Mouse (Mus musculus): ENCODE measurements at regions not wholly inside any gene's neighbourhood (a gene's known extent, or its start where the extent isn't known, plus 50 kb on each side); places are given as distances from the start of the nearest gene placed in this dataset.

GRCm38 (mm10) chr8:34455376-34455775, 343.8 kb upstream of the Gm10131 start:
- TF ChIP-seq ZNF384 (IDR thresholded peaks at IDR 0.05; ENCODE audit: low read depth, low read length) (no peak), ZC3H11A (IDR thresholded peaks at IDR 0.05; ENCODE audit: borderline replicate concordance, low read depth, low read length) (no peak), MAFK (IDR thresholded peaks at IDR 0.05; ENCODE audit: insufficient read depth, low read depth, low read length) (no peak), CHD2 (IDR thresholded peaks at IDR 0.05; ENCODE audit: low read depth, low read length) (no peak), HCFC1 (IDR thresholded peaks at IDR 0.05; ENCODE audit: borderline replicate concordance, insufficient read depth, low read length) (no peak)
- DNase-seq (ENCODE audit: low read depth, low spot score): no peak
- Histone ChIP-seq H3K9ac (ENCODE audit: insufficient read depth, low read depth, low read length, poor library complexity, severe bottlenecking) (no peak overlapping the region), H3K4me3 (ENCODE audit: insufficient read depth in 1 of 2, low read depth in 1 of 2, low read length in 2 of 2, poor library complexity in 1 of 2, severe bottlenecking in 1 of 2) (no peak overlapping the region), H3K36me3 (ENCODE audit: control insufficient read depth, insufficient read depth, low read length, poor library complexity, severe bottlenecking) (no peaks in the 10 kb centered on the region), H3K27ac (ENCODE audit: insufficient read depth, low read depth, low read length, poor library complexity, severe bottlenecking) (no peak overlapping the region), H3K9me3 (ENCODE audit: control insufficient read depth, insufficient read depth, low read depth, low read length) (no peaks in the 10 kb centered on the region), H3K4me1 (ENCODE audit: control insufficient read depth in 2 of 2, insufficient read depth in 2 of 2, low read length in 2 of 2, poor library complexity in 1 of 2) (peaks cover 0 to 2% of the 10 kb centered on the region in 2 experiments; a peak in 1 of 4 replicates)
- in situ Hi-C loops (cut with MboI; ENCODE audit: low sequenced_read_pairs in 2 of 2, unreplicated experiment in 2 of 2): no loop called here

DNA sequence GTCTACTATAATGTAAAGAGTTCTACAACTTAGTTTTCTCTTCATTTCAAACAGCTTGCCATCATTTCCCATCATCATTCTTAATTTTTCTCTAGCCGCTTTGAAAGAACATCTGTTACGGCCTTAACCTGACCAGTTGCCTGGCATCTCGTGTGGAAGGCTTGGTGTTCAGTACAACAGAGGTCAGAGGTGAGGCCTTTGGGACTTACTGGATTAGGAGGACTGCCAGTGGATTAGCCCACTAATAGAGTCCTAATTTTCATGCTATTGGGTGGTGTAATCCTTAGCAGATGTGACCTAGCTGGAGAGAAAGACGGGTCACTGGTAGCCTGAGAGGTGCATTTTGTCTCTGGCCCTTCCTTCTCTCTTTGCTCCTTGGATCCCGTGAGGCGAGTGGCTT, 341.3 kb upstream of the Gm10131 start:
- H3K9ac ChIP-seq (ENCODE audit: insufficient read depth, low read depth, low read length, poor library complexity, severe bottlenecking): no peak overlapping the region
- no peaks in the 10 kb centered on the region for H3K36me3 ChIP-seq (ENCODE audit: control insufficient read depth, insufficient read depth, low read length, poor library complexity, severe bottlenecking)
- no peaks in the 10 kb centered on the region for H3K4me1 ChIP-seq (ENCODE audit: control insufficient read depth in 2 of 2, insufficient read depth in 2 of 2, low read length in 2 of 2, poor library complexity in 1 of 2)
- in situ Hi-C loops (cut with MboI; ENCODE audit: low sequenced_read_pairs in 2 of 2, unreplicated experiment in 2 of 2): no loop called here
- no peak for DNase-seq (ENCODE audit: low read depth, low spot score)
- H3K9me3 ChIP-seq (ENCODE audit: control insufficient read depth, insufficient read depth, low read depth, low read length): no peaks in the 10 kb centered on the region
- TF ChIP-seq MAFK (IDR thresholded peaks at IDR 0.05; ENCODE audit: insufficient read depth, low read depth, low read length) (no peak), CHD2 (IDR thresholded peaks at IDR 0.05; ENCODE audit: low read depth, low read length) (no peak), ZNF384 (IDR thresholded peaks at IDR 0.05; ENCODE audit: low read depth, low read length) (no peak), HCFC1 (IDR thresholded peaks at IDR 0.05; ENCODE audit: borderline replicate concordance, insufficient read depth, low read length) (no peak), ZC3H11A (IDR thresholded peaks at IDR 0.05; ENCODE audit: borderline replicate concordance, low read depth, low read length) (no peak)
- H3K4me3 ChIP-seq (ENCODE audit: insufficient read depth in 1 of 2, low read depth in 1 of 2, low read length in 2 of 2, poor library complexity in 1 of 2, severe bottlenecking in 1 of 2): no peak overlapping the region
- no peak overlapping the region for H3K27ac ChIP-seq (ENCODE audit: insufficient read depth, low read depth, low read length, poor library complexity, severe bottlenecking)

DNA sequence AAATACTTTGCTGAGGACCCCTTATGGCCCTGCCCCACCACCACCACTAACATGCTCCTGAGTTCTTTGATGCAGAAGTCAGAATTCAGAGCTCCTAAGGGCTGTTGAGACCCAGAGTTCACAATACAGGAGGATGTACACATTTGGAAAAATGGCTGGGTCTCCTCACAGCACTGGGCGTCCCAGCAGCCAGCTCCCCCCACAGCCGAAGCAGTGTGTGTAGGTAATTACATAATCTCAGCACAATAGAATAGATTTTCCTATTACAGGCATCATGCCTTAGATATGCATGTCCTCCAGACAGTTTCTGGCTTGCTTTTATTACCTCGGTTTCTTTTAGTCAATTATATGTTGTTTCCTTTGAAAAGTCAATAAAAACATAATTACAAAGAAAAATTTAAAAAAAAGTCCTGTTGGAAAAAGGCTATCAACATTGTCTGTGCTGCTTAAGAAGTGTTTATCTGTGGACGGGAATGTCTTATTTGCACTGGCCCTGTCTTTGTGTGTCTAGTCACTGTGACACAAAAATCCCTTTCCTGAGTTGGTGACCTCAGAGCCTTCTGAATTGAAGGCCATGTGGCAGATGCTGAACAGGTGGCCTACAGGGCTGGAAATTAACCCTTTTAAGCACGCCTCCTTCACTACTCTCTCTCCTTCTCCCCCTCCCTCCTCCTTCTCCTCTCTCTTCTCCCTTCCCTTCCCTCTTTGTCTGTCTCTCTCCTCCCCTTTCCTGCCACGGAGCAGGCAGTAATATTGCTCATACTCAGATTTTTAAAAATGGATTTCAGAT, 339.9 kb upstream of the Gm10131 start:
- no peak overlapping the region for H3K9ac ChIP-seq (ENCODE audit: insufficient read depth, low read depth, low read length, poor library complexity, severe bottlenecking)
- H3K4me1 ChIP-seq (ENCODE audit: control insufficient read depth in 2 of 2, insufficient read depth in 2 of 2, low read length in 2 of 2, poor library complexity in 1 of 2): no peaks in the 10 kb centered on the region
- H3K36me3 ChIP-seq (ENCODE audit: control insufficient read depth, insufficient read depth, low read length, poor library complexity, severe bottlenecking): no peaks in the 10 kb centered on the region
- in situ Hi-C loops (cut with MboI; ENCODE audit: low sequenced_read_pairs in 2 of 2, unreplicated experiment in 2 of 2): no loop called here
- H3K27ac ChIP-seq (ENCODE audit: insufficient read depth, low read depth, low read length, poor library complexity, severe bottlenecking): no peak overlapping the region
- TF ChIP-seq CHD2 (IDR thresholded peaks at IDR 0.05; ENCODE audit: low read depth, low read length) (no peak), HCFC1 (IDR thresholded peaks at IDR 0.05; ENCODE audit: borderline replicate concordance, insufficient read depth, low read length) (no peak), MAFK (IDR thresholded peaks at IDR 0.05; ENCODE audit: insufficient read depth, low read depth, low read length) (no peak), ZC3H11A (IDR thresholded peaks at IDR 0.05; ENCODE audit: borderline replicate concordance, low read depth, low read length) (no peak), ZNF384 (IDR thresholded peaks at IDR 0.05; ENCODE audit: low read depth, low read length) (no peak)
- no peak overlapping the region for H3K4me3 ChIP-seq (ENCODE audit: insufficient read depth in 1 of 2, low read depth in 1 of 2, low read length in 2 of 2, poor library complexity in 1 of 2, severe bottlenecking in 1 of 2)
- no peaks in the 10 kb centered on the region for H3K9me3 ChIP-seq (ENCODE audit: control insufficient read depth, insufficient read depth, low read depth, low read length)
- no peak for DNase-seq (ENCODE audit: low read depth, low spot score)

DNA sequence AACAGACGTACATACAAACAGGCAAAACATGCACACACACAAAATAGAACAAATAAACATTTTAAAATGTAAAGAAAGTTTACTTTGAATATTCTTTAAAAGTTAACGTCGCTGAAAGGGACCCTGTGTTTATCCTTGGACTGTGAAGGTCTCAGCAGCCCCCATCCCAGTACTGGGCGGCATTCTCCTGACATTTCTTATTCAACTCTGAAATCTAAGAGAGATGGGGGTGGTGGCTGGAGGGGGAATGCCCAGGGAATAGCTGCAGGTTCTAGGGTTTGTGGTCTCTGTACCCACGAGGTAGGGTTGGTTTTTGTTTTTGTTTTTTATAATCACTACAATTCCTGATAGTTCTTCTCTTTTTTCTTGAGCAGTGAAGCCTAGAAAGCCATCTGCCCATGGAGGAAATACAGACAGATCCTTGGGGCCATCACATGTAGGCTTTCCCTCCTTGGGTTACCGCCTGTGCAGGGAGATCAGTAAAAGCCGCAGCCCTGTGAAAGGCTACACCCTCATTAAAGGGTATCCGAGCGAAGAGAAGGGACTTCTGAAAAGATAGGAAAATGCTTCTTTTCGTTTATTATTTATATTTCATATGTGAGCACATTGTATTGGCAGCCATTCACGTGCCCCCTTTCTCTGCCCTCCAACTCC, 338.0 kb upstream of the Gm10131 start:
- no peaks in the 10 kb centered on the region for H3K36me3 ChIP-seq (ENCODE audit: control insufficient read depth, insufficient read depth, low read length, poor library complexity, severe bottlenecking)
- H3K9ac ChIP-seq (ENCODE audit: insufficient read depth, low read depth, low read length, poor library complexity, severe bottlenecking): no peak overlapping the region
- no peak overlapping the region for H3K4me3 ChIP-seq (ENCODE audit: insufficient read depth in 1 of 2, low read depth in 1 of 2, low read length in 2 of 2, poor library complexity in 1 of 2, severe bottlenecking in 1 of 2)
- in situ Hi-C loops (cut with MboI; ENCODE audit: low sequenced_read_pairs in 2 of 2, unreplicated experiment in 2 of 2): no loop called here
- TF ChIP-seq MAFK (IDR thresholded peaks at IDR 0.05; ENCODE audit: insufficient read depth, low read depth, low read length) (no peak), ZNF384 (IDR thresholded peaks at IDR 0.05; ENCODE audit: low read depth, low read length) (no peak), CHD2 (IDR thresholded peaks at IDR 0.05; ENCODE audit: low read depth, low read length) (no peak), HCFC1 (IDR thresholded peaks at IDR 0.05; ENCODE audit: borderline replicate concordance, insufficient read depth, low read length) (no peak)
- H3K27ac ChIP-seq (ENCODE audit: insufficient read depth, low read depth, low read length, poor library complexity, severe bottlenecking): no peak overlapping the region
- no peak for DNase-seq (ENCODE audit: low read depth, low spot score)
- no peaks in the 10 kb centered on the region for H3K9me3 ChIP-seq (ENCODE audit: control insufficient read depth, insufficient read depth, low read depth, low read length)
- no peaks in the 10 kb centered on the region for H3K4me1 ChIP-seq (ENCODE audit: control insufficient read depth in 2 of 2, insufficient read depth in 2 of 2, low read length in 2 of 2, poor library complexity in 1 of 2)

Measured in ES-E14 (cell line).